Mouse (Mus musculus): ENCODE data around the gene Dnajc1.

DNA sequence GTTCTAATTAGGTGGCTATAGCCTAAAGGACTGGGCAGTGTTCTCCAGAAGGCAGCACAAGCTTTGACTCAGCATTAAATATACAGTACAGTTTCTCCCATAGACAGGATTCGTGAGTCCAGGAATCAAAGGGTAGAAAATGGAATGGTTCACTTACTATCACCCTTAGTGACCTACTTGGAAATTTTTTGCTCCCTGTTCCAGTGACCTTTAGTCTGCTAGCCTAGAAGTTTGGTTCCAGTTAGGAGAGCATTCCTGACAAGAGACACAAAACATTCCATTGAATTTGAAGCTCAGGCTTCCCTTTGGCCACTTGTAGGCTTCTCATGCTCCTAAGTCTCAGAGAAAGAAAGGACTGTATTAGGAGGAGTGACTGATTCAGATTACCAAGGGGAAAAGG, 126.9 kb downstream of the Dnajc1 start:
- no peak for TF ChIP-seq GATA1 (IDR thresholded peaks at IDR 0.05; ENCODE audit: borderline replicate concordance, low read length)
- no peak for TF ChIP-seq FLI1 (IDR thresholded peaks at IDR 0.05; ENCODE audit: low read length)

All from megakaryocyte, embryonic 14.5 days (primary cell).